Mouse (Mus musculus): ENCODE measurements around the gene Fam126a. TPM values are rescaled to one million over a fixed set of nuclear protein-coding genes. Genes with fewer than 3 reads are reported as not detected.
"Not testable (repeated sequence)": the region's sequence is repeated elsewhere in the genome, so short reads cannot be mapped to it uniquely, and the experiment has no call there.

The Fam126a gene
- polyA plus RNA-seq, 1 experiment from 2014 or later = 31.2 TPM

DNA sequence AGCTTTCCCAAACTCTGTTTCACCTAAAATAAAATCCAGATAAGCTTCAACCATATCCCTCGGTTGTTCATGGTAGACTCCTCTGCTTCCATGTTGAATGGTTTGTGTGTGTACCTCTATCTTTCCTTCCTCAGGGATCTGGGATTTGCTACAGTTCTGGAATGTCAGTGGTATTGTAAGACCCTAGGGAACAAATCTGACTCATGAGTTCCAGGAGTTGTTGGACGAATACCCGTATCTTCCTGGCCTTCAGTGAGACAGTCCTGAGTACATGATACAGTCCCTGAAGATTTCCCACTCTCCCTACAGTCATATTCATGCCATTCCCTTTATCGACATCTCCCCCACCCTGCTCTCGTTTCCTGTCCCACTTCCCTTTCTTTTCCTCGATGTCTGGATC, 157.9 kb downstream of the Fam126a start:
- Histone ChIP-seq H3K27me3 (no peaks in the 10 kb centered on the region), H3K4me3 (no peak overlapping the region), H3K9me3 (no peaks in the 10 kb centered on the region), H3K36me3 (no peaks in the 10 kb centered on the region), H3K9ac (no peak overlapping the region), H3K27ac (replicated peaks) (no peak overlapping the region), H3K4me1 (replicated peaks) (no peaks in the 10 kb centered on the region), H3K4me2 (no peak overlapping the region)
- ATAC-seq (ENCODE audit: low FRiP score, low read depth) = no peak
- 87% methylated on average over 6 of the region's 6 CpGs for WGBS

DNA sequence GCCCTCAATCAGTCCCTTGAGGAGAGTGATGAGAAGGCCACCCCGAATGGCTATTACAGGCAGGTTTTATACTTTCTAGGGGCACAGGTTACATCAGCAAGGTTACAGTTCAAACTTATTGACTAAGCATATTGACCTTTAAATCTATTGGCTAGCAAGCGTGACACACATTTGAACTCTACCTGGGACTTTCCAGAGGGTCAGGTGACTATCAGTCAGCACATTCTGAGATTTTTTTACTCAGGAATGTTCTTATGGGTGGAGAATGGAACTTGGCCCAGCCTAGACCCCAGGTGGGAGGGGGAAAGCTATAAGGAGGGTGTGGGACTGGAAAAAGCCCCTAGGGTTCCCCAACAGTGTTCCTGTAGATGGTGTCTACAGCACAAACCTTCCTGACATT, 159.2 kb downstream of the Fam126a start:
- not testable (repeated sequence) for H3K36me3 ChIP-seq; H3K27ac ChIP-seq (replicated peaks); H3K9me3 ChIP-seq; ATAC-seq (ENCODE audit: low FRiP score, low read depth); H3K27me3 ChIP-seq; H3K9ac ChIP-seq; H3K4me2 ChIP-seq; H3K4me1 ChIP-seq (replicated peaks); H3K4me3 ChIP-seq
- 91% methylated on average over 2 of the region's 2 CpGs for WGBS

DNA sequence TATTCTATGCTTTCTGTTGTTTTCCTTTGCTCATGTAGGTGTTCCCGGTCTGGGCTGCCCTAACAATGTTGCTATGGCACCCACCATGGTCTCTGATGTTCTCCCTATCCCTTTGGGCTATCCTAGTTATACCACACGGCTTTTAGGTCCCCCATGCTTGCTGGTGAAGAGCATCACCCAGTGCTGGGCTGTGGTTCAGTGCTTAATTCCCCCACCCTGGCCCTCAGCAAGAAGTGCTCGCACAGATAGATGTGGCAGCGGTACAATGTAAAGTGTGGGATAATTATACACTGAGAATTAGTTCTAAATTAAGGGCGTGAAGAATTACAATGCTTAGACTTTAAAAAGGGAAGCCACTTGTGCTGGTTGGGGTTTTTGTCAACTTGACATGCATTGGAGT, 164.5 kb downstream of the Fam126a start:
- H3K27me3 ChIP-seq = no peaks in the 10 kb centered on the region

More for the DNA sequence above, 164.5 kb downstream of the Fam126a start:
- no peak for ATAC-seq (ENCODE audit: low FRiP score, low read depth)
- no peak overlapping the region for H3K9ac ChIP-seq
- WGBS = 79% methylated on average over 5 of the region's 5 CpGs
- H3K4me1 ChIP-seq (replicated peaks) = no peaks in the 10 kb centered on the region
- no peak overlapping the region for H3K27ac ChIP-seq (replicated peaks)
- H3K36me3 ChIP-seq = no peaks in the 10 kb centered on the region
- H3K4me2 ChIP-seq = no peak overlapping the region
- no peaks in the 10 kb centered on the region for H3K9me3 ChIP-seq
- no peak overlapping the region for H3K4me3 ChIP-seq

Other genes starting within 250 kb of the Fam126a start
- 19.5 and 19.6 TPM in 2 replicates for gene Pus7, start 247.0 kb downstream of the Fam126a start, polyA plus RNA-seq (2015; fragmentation: Nextera tagmentation; extraction: Ambion mirVana)
- 28.2 and 32.6 TPM in 2 replicates for gene Rint1, start 243.0 kb downstream of the Fam126a start, polyA plus RNA-seq (2015; fragmentation: Nextera tagmentation; extraction: Ambion mirVana)
- gene Tomm7, start 186.5 kb downstream of the Fam126a start, polyA plus RNA-seq (2015; fragmentation: Nextera tagmentation; extraction: Ambion mirVana) = 81.3 and 95.6 TPM in 2 replicates
- gene Klhl7, start 69.9 kb upstream of the Fam126a start, polyA plus RNA-seq (2015; fragmentation: Nextera tagmentation; extraction: Ambion mirVana) = 129 and 133 TPM in 2 replicates
- 12.8 and 13.8 TPM in 2 replicates for gene Nupl2, start 134.3 kb upstream of the Fam126a start, polyA plus RNA-seq (2015; fragmentation: Nextera tagmentation; extraction: Ambion mirVana)

Measured in hindbrain, embryonic 15.5 days (tissue).